Mouse (Mus musculus): Measurements from ENCODE around the gene Gigyf1.
A peak's percentile ranks its signal among the peaks of the same experiment; 100 is the strongest.

DNA sequence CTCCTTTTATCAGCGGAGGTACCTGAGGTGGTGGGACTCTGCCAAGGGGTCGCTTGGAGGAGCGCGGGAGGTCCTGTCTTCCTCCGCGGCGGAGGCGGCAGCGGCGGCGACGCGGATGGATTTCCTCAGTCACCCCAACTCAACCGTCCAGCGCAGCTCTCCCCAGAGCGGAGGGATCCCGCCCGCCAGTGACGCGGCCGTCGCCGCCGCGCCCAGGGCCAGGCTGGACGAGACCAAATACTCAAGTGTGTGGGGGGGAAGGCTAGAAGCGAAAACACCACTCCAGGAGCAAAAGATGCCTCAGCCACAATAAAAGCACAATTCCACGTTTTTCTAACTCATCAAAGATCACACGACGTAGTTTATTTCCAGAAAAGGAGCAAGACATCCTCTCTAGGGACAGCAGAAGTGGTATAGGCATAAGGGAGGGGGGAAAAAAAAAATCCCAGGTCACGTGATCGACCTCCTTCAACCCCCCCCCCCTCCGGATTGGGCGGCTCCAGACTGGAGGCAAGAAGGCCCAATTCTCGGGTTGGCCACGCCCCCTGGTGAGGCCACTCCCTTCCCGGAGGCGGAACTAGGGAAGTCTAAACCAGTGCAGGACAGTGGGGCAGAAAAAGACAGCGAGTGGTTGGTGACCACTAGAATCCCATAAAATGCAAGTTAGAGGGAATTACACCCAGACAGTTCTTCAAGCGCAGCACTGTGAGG, 14.9 kb downstream of the Gigyf1 start, which contains the start of the genes Epo and Gnb2:
- TF ChIP-seq CTCF (IDR thresholded peaks at IDR 0.05; ENCODE audit: insufficient read depth, low read length) (no peak), POLR2A (IDR thresholded peaks at IDR 0.05; ENCODE audit: borderline replicate concordance, extremely low read depth, low read depth, low read length) (peak; percentile 97)

Data from lung, adult 2 months (tissue).